Mouse (Mus musculus) retina, postnatal 1 day (tissue): ENCODE results near the gene Tsku.
A peak's percentile ranks its signal among the peaks of the same experiment; 100 is the strongest.

Source experiments
- DNase-seq: peaks from one replicate; pipeline ENCODE4 v3.0.0-alpha.2; 2012

Tsku gene

DNA sequence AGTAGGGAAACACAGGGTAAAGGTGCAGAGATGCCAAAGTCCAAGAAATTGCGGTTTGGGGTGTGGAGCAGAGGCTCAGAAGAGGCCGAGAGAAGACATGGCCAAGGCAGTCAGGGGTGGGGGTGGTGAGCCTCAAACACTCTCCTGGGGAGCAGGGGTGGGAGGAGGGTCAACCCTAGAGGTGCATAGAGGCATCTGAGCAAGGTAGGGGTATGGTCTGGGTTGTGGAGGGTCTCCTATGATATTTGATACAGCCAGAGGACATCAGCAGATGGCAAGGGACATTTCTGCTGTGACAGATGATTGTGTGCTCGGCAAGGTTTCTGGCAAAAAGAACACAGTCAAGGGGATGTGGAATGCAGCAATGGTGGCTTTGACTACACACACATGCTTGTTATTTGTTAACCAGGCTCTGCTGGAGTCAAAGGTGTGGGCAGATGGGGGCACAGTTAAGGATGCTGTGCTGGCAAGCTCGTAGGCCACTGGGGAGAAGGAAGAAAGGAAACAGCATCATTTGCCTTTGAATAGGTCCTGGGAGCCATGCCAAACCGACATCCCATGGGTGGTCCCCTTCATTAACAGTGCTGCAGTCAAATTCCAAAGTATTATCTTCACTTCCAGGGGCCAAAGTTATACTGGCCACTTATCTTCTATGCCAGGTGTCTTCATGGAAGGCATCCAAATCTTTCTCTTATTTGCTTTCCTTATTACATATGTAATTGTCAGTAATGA, 37.7 kb downstream of the Tsku start:
- peak; percentile 48 for DNase-seq

DNA sequence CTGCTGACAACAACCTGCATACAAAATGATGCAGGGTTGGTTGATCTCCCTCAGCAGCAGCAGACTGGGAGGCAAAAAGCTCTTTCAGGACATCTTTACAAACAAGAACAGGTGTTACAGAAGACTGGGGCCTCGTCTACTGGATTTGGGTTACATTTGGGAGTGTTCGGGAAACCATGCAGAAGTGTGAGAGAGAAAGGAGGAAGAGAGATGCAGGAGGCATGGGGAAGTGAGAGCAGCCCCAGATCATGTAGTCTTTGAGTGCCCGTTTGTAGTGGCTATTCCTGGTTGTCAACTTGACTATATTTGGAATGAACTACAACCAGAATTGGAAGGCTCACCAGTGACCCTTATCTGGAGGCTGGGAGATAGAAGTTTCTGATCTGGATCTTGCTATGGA, 38.7 kb downstream of the Tsku start:
- no peak for DNase-seq

DNA sequence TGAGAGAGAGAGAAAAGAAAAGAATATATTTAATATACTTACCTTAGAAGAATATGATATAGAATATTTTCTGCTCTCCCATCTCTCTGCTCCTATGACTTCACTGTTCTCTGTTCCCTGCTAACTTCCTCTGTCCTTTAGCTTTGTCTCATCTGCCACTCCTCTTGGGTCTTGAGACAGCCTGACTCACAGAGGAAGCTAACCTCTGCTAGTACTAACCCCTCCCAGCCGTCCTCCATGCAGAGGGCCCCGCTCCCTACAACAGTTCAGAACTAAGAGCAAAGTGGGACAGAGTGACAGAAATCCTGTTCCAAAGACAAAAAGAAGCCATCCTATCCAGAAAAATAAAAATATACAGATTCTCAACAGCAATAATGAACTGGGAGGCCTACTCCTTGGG, 40.0 kb downstream of the Tsku start, which contains the start of gene Acer3:
Gene Acer3 (minus strand): TSS at position 126 of the 400 bp plus-strand sequence.
- no peak for DNase-seq

DNA sequence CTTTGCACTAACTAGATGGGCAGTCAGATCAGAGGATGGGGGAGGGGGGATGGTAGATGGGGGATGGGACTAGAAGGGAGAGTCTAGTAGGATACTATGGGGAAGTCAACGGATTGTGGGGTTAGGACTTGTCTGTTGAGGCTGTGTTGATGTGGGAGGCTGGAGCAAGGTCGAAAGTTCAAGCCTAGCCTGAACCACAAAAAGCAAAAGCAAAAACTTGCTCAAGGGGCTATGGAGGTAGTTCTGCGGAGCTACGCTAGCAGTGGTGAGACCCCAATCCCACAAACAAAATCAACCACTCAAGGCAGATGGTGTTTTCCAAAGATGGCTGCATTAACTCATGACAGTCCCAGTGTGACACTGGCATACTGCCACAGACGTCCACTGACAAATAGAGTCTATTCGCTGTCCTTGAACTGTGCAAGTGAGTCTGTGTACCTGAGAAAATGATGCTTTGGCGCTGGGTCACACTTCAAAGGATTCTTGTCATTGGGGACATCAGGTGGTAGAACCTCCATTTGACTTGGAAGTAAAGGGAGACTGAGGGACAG, 41.0 kb downstream of the Tsku start:
- no peak for DNase-seq

DNA sequence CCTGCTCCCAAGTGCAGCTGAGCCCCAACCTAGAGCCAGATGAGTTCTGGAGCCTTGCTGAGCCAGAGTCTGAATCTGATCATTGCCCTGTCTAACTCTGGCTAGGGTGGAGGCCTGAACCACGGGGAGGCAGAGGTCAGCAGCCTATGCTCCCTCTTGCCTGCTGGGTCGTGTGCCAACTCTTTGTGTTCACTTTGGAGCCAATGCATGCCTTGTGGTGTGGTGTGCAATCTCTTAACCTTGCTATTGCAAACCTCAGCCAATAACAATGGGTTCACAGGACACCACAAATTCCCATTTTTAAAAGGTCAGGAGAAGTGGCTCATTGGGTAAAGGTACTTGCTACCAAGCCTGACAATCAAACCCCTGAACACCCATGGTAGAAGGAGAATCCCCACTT, 44.6 kb downstream of the Tsku start:
- no peak for DNase-seq

DNA sequence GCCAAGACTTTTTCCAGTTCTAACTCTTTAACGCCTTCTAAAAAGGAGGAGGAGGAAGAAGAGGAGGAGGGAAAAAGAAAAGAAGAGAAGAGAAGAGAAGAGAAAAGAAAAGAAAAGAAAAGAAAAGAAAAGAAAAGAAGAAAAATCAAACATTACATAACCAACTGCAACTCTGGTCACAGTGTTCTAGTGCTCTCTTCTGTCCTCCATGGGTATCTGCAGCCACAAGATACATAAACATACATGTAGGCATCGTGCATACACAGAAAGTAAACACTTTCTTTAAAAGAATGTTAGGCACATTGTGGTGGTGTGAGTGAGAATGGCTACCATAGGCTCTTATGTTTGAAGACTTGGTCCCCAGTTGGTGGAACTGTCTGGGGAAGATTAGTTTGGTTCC, 46.0 kb downstream of the Tsku start:
- no peak for DNase-seq

DNA sequence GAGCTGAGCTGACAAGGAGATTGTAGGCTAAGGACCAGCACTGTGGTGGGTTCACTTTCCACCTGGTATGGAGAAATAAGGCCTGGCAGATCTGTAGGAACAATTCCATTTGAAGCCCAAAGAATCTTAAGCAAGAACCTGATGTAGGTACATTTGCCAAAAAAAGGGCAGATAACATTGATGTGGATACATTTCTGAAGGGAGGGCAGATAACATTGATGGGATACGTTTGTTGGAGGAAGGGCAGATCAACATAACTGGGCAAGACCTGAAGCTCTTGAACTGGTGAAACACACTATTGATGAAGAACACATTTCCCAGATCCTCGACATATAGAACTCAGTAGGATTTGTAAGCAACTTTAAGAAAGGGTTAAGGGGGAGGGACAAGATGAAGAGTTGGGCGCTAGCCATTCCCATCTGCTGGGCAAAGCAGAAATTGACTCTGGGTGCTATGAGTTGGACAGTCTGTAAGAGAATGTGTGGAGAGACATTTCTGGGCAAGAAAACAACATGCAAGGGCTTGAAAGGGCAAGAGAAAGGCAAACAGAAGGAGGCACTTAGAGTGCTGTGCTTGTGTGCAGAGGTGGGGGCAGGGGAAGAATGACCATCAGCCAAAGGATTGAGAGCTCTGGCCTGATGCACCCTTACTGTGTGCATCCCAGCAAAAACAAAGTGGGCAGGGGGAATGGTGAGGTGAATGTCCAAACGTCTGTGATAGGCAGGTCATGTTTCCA, 48.8 kb downstream of the Tsku start:
- DNase-seq = no peak

DNA sequence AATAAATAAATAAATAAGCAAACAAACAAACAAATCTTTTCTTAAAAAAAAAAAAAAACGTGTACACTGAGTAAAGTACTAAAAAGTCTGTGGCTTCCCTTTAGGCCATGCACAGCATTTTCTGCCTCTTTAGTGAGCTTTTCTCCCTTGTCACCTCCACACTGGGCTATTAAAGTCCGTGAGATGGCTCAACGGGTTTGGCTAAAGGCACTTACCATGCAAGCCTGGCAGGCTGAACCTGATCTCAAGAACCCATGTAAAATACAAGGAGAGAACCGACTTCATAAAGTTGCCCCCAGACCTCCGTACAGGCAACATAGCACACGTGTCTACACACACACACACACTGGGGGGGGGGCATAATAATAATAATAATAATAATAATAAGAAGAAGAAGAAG, 50.9 kb downstream of the Tsku start:
- no peak for DNase-seq

DNA sequence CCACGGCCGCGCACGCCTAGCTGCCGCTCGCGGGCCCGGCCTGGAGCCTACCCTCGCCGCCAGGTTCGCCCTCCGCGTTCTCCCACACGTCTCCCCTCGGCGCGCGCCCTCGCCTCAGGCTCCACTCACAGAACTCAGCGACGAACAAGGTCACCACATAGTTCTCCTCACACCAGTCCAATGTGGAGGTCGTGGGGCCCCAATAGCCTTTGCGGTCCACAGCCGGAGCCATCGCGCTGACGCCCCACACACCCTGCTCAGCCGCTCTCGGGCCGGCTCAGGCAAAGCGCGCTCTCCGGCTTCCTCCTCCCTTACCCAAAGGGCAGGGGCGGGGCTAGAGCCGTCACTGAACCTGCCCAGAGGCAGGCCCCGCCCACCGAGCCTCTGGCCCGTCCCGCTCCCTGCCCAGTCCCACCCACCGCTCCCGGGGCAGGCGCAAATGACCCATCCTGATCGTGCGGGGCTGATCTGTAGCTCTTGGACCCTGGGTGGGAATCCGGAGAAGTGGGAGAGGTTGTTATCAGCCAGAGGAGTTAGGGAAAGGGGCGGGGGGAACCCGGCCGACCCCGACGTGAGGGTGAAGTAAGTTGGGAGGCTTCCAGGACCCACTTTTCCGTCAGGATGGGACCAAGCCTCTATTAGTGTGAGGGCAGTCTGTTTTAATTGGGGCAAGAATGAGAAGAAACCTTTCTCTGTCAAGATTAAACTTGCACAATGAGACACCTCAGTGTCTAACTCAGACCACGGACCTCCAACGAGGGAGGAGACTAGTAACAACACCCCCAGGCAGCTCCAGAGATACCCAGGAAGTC, 51.7 kb downstream of the Tsku start:
- peak; percentile 95 for DNase-seq

DNA sequence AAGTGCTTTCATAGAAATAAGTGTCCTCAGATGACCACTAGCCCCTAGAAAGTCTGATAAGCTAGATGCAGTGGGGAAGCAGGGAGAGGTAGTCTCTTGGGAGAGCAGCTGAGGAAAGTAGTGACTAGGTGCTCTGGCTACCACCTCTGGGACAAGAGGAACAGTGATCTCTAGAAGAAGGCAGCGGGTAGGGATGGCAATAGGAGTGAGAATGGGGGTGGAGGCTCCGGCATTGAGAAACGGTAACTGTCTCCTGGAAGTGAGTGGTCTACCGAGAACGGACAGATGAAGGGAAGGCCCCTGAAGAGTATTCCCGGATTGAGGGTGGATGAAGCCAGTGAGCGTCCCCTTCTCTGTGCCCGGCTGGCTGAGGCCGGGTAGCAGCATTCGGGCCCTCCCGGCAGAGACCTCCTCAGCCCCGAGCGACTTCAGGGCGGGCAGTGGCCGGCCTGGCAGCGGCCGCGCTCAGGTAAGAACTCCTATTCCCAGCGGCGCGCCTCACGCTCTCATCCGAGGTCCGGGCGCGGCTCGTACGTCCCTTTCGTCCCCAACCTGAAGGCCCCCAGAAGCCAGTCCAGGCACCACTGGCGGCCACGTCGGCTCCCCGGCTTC, 52.4 kb downstream of the Tsku start:
- no peak for DNase-seq

DNA sequence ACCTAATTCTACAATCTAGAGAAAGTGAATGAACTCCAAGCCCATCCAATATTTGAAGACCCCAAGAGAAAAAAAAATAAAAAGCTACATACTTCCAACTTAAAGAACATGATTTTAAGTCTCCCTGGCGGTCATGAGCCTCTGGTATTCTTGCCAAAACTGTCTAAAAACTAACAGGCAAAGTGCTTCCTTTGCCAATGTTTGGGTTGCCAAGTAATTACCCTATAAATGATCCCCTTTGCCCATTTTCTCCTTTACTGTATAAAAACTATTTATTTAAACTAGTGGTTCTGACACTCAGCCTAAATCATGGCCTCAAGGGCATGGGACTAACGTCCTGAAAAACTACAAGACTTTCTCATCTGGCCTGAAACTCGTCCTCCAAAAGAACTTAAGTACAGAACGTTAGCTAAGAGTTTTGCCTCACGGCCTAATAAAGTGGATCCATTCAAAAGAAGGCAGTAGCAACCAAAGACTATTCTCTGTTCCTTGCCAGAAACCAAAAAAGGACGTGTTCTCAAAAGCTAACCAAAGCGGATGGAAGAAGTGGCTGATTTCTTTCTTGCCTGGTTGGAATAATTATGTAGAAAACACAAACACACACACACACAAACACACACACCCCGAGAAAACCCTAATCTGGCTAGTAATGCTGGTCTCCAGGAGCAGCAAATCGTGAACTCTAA, 53.1 kb downstream of the Tsku start:
- DNase-seq = no peak

DNA sequence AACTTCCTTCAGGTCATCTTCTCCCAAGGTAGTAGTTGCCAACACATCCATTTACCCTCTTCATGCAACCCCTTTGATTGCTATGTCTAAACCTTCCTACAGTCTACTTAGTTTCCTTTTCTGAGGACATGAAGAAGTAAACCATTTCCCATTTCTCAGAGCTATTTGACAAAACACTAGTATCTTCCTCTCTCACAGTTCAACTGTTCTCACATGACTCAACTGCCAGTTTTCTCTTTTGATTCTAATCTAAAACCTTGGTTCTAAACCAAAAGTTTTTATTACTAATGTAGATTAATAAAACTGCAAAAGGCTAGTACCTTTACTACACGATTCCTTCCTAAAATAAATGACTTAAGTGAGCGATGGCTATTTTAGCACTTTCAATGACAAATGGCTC, 53.7 kb downstream of the Tsku start:
- DNase-seq = no peak
